Mouse (Mus musculus) fibroblast of lung, adult 2 months (primary cell): ENCODE measurements around the gene Avil.
"Not testable (repeated sequence)": the region's sequence is repeated elsewhere in the genome, so short reads cannot be mapped to it uniquely, and the experiment has no call there.

ENCODE experiments used
- DNase-seq: peaks from one replicate; pipeline ENCODE4 v3.0.0-alpha.2; 2011; ENCODE audit warnings: low read depth

Avil gene

GRCm38 (mm10) chr10:127059968-127060916, 59.7 kb downstream of the Avil start, which contains the start of gene March9:
March9 (minus strand) TSS chr10:127060184.
- no peak for DNase-seq

- DNase-seq: no peak
These were observed 60.6 kb downstream of the Avil start for GRCm38 (mm10) chr10:127061085-127061484.

- no peak for DNase-seq
These were observed 61.0 kb downstream of the Avil start for GRCm38 (mm10) chr10:127061513-127061912.

GRCm38 (mm10) chr10:127062101-127062500, 61.6 kb downstream of the Avil start:
- not testable (repeated sequence) for DNase-seq

- DNase-seq: no peak
These were observed 62.0 kb downstream of the Avil start for GRCm38 (mm10) chr10:127062503-127062902.

GRCm38 (mm10) chr10:127063239-127063872, 62.8 kb downstream of the Avil start, which contains the start of gene Cdk4:
Cdk4 (plus strand) TSS chr10:127063534.
- DNase-seq: peak; percentile 98

- DNase-seq: no peak
These were observed 63.7 kb downstream of the Avil start for GRCm38 (mm10) chr10:127063913-127064870.

GRCm38 (mm10) chr10:127065981-127066380, 65.5 kb downstream of the Avil start:
- DNase-seq: no peak

- DNase-seq: no peak
These were observed 66.1 kb downstream of the Avil start for GRCm38 (mm10) chr10:127066519-127067018.

- DNase-seq: no peak
These were observed 68.0 kb downstream of the Avil start for GRCm38 (mm10) chr10:127068360-127069038.

- DNase-seq: no peak
These were observed 69.0 kb downstream of the Avil start for GRCm38 (mm10) chr10:127069281-127070189.
